Mouse (Mus musculus): ENCODE measurements around the gene Zpbp. TPM values are rescaled to one million over a fixed set of nuclear protein-coding genes. Genes with fewer than 3 reads are reported as not detected.

The Zpbp gene
- polyA plus RNA-seq, 1 experiment from 2014 or later: 0.56 TPM

DNA sequence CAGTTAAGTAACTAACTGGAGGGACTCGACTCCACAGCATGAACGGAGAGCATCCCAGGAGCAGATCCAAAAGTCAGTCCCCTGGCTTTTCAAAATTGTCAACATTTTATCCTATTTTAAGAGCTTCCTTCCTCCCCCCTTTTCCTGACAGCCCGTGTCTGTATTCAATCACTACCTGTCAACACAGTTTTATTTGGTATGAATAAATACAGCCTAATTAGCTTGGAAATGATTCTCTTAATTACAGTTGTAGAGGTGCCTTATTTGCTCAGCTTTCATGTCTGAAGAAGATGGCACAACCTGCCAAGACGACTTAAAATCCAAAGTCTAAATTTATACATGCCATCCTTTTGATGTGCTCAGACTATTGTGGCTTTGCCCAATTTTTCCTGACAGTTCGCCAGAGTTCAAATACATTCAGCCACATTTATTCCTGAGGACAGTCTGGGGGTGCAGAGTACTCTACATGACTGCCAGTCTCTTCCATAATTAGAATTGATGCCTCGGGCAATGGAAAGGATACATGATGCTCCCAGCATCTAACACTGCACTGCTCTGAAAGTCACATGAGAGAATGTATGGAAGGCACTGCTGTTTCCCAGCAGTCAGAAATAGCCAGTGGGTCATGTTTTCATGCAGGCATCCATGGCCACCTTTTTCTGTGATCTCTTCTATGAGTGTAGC lies 219.4 kb downstream of the Zpbp start:
- H3K27me3 ChIP-seq (ENCODE audit: control insufficient read depth, insufficient read depth, low read length): no peaks in the 10 kb centered on the region
- no peak overlapping the region for H3K4me2 ChIP-seq
- 82% methylated on average over 6 of the region's 6 CpGs for WGBS
- no peak overlapping the region for H3K9ac ChIP-seq (ENCODE audit: low read length)
- no peaks in the 10 kb centered on the region for H3K36me3 ChIP-seq (ENCODE audit: control insufficient read depth, insufficient read depth, low read length)
- H3K9me3 ChIP-seq (ENCODE audit: control insufficient read depth, low read length): no peaks in the 10 kb centered on the region
- H3K4me1 ChIP-seq (ENCODE audit: control insufficient read depth, insufficient read depth, low read length): no peaks in the 10 kb centered on the region
- DNase-seq (ENCODE audit: low spot score, missing footprints) (no peak), ATAC-seq (ENCODE audit: low FRiP score) (no peak)
- no peak overlapping the region for H3K4me3 ChIP-seq (ENCODE audit: low read depth, low read length)
- H3K27ac ChIP-seq (ENCODE audit: low read depth, low read length): no peak overlapping the region

GRCm38 (mm10) chr11:11239346-11239745 lies 222.9 kb downstream of the Zpbp start:
- peak; percentile 83 for DNase-seq (ENCODE audit: low spot score, missing footprints)

More at GRCm38 (mm10) chr11:11239346-11239745, 222.9 kb downstream of the Zpbp start:
- no peaks in the 10 kb centered on the region for H3K4me1 ChIP-seq (ENCODE audit: control insufficient read depth, insufficient read depth, low read length)
- H3K9me3 ChIP-seq (ENCODE audit: control insufficient read depth, low read length): no peaks in the 10 kb centered on the region
- no peaks in the 10 kb centered on the region for H3K36me3 ChIP-seq (ENCODE audit: control insufficient read depth, insufficient read depth, low read length)
- H3K27me3 ChIP-seq (ENCODE audit: control insufficient read depth, insufficient read depth, low read length): no peaks in the 10 kb centered on the region
- no peak overlapping the region for H3K4me2 ChIP-seq
- ATAC-seq (ENCODE audit: low FRiP score): no peak
- H3K9ac ChIP-seq (ENCODE audit: low read length): no peak overlapping the region
- no peak overlapping the region for H3K27ac ChIP-seq (ENCODE audit: low read depth, low read length)
- WGBS: 83% methylated on average over 1 of the region's 1 CpGs
- H3K4me3 ChIP-seq (ENCODE audit: low read depth, low read length): no peak overlapping the region

Other genes starting within 250 kb of the Zpbp start
- gene Spata48, start 314 bp downstream of the Zpbp start, polyA plus RNA-seq (2014; fragmentation: Nextera tagmentation; extraction: Ambion mirVana): 2.1 and 3.4 TPM in 2 replicates
- not detected in 2 replicates for gene 4930512M02Rik, start 165.4 kb upstream of the Zpbp start, polyA plus RNA-seq (2014; fragmentation: Nextera tagmentation; extraction: Ambion mirVana)
- 2.3 and 2.7 TPM in 2 replicates for gene Ikzf1, start 222.6 kb upstream of the Zpbp start, polyA plus RNA-seq (2014; fragmentation: Nextera tagmentation; extraction: Ambion mirVana)

All from midbrain, embryonic 11.5 days (tissue).